Mouse (Mus musculus) forebrain, embryonic 15.5 days (tissue): ENCODE results near the gene Pdzd7. TPM values are rescaled to one million over a fixed set of nuclear protein-coding genes. Genes with fewer than 3 reads are reported as not detected.

ENCODE experiments used
- ATAC-seq: fragments of 200-750 bp; cut with Nextera tagmentation; replicated peaks from 2 replicates; pipeline ENCODE4 v1.8.0; 2017; ENCODE audit warnings: mild to moderate bottlenecking, moderate TSS enrichment, moderate library complexity
- H3K27ac ChIP-seq: fragments of 300-500 bp; sonication (generic); replicated peaks from 2 replicates; pipeline ENCODE4 v1.5.1; 2015; ENCODE audit warnings: mild to moderate bottlenecking, inconsistent platforms
- H3K27me3 ChIP-seq: fragments of 300-500 bp; sonication (generic); 2 replicates; pipeline ENCODE4 v1.6.1; 2015; ENCODE audit warnings: inconsistent platforms
- H3K36me3 ChIP-seq: fragments of 300-500 bp; sonication (generic); 2 replicates; pipeline ENCODE4 v1.6.1; 2015; ENCODE audit warnings: mild to moderate bottlenecking, inconsistent platforms
- H3K4me1 ChIP-seq: fragments of 300-500 bp; sonication (generic); 2 replicates; pipeline ENCODE4 v1.6.1; 2015; ENCODE audit warnings: inconsistent platforms
- H3K4me2 ChIP-seq: fragments of 300-500 bp; sonication (generic); replicated peaks from 2 replicates; pipeline ENCODE4 v1.6.1; 2015; ENCODE audit warnings: mild to moderate bottlenecking, inconsistent platforms
- H3K4me3 ChIP-seq: fragments of 300-500 bp; sonication (generic); 2 replicates; pipeline ENCODE4 v1.5.1; 2015; ENCODE audit warnings: mild to moderate bottlenecking, inconsistent platforms
- H3K9ac ChIP-seq: fragments of 300-500 bp; sonication (generic); replicated peaks from 2 replicates; pipeline ENCODE4 v1.6.1; 2015; ENCODE audit warnings: mild to moderate bottlenecking, inconsistent platforms
- H3K9me3 ChIP-seq: fragments of 300-500 bp; sonication (generic); 2 replicates; pipeline ENCODE4 v1.6.1; 2016; ENCODE audit warnings: inconsistent platforms
- WGBS: fragments of 180-500 bp; shearing (Covaris S2); methylation state at CpG from one replicate; pipeline ENCODE4 v1.1.7; 2015; ENCODE audit warnings: mixed read lengths; 5-methylcytosine and 5-hydroxymethylcytosine counted together
- polyA plus RNA-seq: library from polyadenylated mRNA; unstranded; fragments of >200 nt; fragmentation: Nextera tagmentation; extraction: Ambion mirVana; gene quantifications from 2 replicates; pipeline ENCODE4 v1.2.1, GENCODE M21; 2015

The Pdzd7 gene
- polyA plus RNA-seq, result 1.7 and 2.2 TPM in 2 replicates

DNA sequence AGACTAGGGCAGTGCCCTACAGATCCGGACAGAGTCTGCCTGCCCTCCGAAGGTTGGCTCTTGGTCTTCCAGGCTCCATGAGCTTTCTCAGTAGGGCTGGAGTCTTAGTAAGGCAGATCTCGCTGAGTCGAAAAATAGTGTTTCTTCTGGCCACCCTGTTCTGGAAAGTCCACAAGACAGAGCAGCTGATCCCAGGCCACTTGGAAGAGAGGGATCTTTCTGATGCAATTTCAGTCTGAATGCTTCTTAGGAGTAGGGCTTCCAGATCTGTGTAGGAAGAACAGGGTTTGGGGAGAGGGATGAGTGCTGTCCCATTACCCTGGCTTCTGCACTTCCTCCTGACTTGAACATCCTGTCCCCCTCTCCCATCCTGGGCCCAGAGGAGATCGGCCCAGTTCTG lies at the start of gene Pdzd7:
Gene Pdzd7, minus strand, starts transcription at position 67 of the 400 bp plus-strand sequence.
- WGBS, result 79% methylated on average over 5 of the region's 5 CpGs
- ATAC-seq, result no peak
- Histone ChIP-seq H3K9ac (peak within 1 kb of the TSS; percentile 67), H3K27ac (peak within 1 kb of the TSS; percentile 97; the same call in 1 of the 2 replicates), H3K4me1 (peaks cover 37% of the 10 kb centered on the region), H3K36me3 (peaks cover 5% of the 10 kb centered on the region), H3K4me3 (peak within 1 kb of the TSS; percentile 59), H3K9me3 (no peaks in the 10 kb centered on the region), H3K4me2 (peak within 1 kb of the TSS; percentile 64), H3K27me3 (peaks cover 8% of the 10 kb centered on the region)

DNA sequence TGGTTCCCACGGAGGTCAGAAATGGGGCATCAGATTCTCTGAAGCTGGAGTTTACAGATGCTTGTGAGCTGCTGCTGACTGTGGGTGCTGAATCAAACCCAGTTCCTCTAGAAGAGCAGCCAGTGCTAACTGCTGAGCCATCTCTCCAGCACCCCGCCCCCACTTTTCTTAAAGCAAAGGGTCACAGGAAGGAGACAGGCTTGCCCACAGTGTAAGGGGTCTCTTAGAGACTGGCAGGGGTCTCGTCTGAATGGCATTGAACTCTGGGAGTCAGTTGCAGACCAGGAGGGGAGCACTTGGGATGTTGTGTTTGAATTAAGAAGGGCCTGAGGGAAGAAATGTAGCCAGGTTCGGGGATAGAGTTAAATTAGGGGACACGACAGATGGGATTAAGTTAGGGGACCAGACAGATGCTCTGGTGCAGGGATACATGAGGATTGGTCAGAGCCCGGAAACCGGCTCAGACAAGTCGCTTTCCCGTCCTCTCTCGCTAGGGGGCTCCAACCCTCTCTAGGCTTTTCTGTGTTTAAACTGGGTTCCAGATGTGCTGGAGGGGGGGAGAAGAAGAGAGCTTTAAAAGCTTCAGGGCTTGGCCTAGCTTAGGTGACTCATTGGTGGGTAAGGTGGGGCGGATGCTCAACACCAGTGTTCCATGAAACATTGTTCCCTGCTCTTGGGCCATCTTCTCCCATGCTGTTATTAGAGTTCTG lies 36.5 kb upstream of the Pdzd7 start:
- H3K36me3 ChIP-seq, result no peaks in the 10 kb centered on the region
- H3K9me3 ChIP-seq, result no peaks in the 10 kb centered on the region
- no peak overlapping the region for H3K9ac ChIP-seq
- H3K27ac ChIP-seq, result no peak overlapping the region
- no peak overlapping the region for H3K4me2 ChIP-seq
- peaks cover 72% of the 10 kb centered on the region for H3K27me3 ChIP-seq
- no peak overlapping the region for H3K4me3 ChIP-seq
- peaks cover 30% of the 10 kb centered on the region for H3K4me1 ChIP-seq
- WGBS, result 15% methylated on average over 11 of the region's 11 CpGs
- ATAC-seq, result no peak

DNA sequence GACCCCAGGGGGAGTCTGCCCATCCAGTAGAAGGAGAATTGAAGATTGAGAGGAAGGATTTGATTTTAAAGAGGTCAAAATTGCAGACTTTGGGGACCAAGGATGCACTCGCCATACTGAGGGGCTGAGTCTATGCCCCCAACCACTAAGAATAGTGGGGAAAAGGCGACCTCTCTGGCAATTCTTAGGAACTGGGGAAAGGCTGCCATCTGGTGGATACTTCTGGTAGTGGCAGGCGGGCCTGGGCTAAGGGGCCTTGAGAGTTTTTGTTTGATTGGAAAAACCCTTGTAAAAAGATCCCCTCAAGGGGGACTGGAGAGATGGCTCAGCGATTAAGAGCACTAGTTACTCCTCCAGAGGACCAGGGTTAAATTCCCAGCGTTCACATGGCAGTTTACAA lies 35.8 kb upstream of the Pdzd7 start:
- WGBS, result 3% methylated on average over 5 of the region's 5 CpGs
- Histone ChIP-seq H3K9ac (no peak overlapping the region), H3K27me3 (peaks cover 78% of the 10 kb centered on the region), H3K27ac (no peak overlapping the region), H3K36me3 (no peaks in the 10 kb centered on the region), H3K4me2 (peak overlapping the region; percentile 49), H3K4me3 (peak overlapping the region; percentile 30), H3K9me3 (no peaks in the 10 kb centered on the region), H3K4me1 (peaks cover 38% of the 10 kb centered on the region)
- no peak for ATAC-seq

DNA sequence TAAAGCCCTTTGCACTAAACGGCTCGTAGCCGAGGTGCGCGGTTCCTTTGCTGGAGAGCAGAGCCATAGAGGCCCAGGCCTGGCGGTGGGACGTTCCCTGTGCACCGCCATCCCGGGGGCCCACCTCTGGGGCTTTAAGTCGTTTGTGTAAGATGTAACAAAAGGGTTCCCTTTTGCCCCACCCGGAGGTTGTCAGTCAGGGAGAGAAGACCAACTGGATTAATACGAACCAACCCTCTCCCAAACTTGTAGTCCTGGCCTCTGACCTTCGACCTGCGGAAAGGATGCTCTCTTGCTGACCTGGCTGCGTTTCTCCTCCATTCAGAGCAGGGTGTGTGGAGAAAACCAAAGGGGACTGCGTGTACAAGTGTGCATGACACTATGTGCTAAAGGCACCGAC lies 35.2 kb upstream of the Pdzd7 start:
- ATAC-seq, result no peak
- H3K4me2 ChIP-seq, result peak overlapping the region; percentile 49
- 1% methylated on average over 17 of the region's 17 CpGs for WGBS

GRCm38 (mm10) chr19:45079769-45080515 lies 34.4 kb upstream of the Pdzd7 start:
- ATAC-seq, result no peak
- Histone ChIP-seq H3K9ac (peak overlapping the region; percentile 32), H3K27ac (no peak overlapping the region), H3K4me2 (peak overlapping the region; percentile 49), H3K4me1 (peaks cover 48% of the 10 kb centered on the region), H3K36me3 (no peaks in the 10 kb centered on the region), H3K9me3 (no peaks in the 10 kb centered on the region), H3K27me3 (peaks cover 83% of the 10 kb centered on the region), H3K4me3 (peak overlapping the region; percentile 30)
- under 1% methylated on average over 44 of the region's 45 CpGs for WGBS

More for the DNA sequence above, 35.2 kb upstream of the Pdzd7 start:
- peaks cover 42% of the 10 kb centered on the region for H3K4me1 ChIP-seq
- no peaks in the 10 kb centered on the region for H3K36me3 ChIP-seq
- H3K9ac ChIP-seq, result peak overlapping the region; percentile 32; the same call in 1 of the 2 replicates
- H3K27me3 ChIP-seq, result peaks cover 78% of the 10 kb centered on the region
- H3K27ac ChIP-seq, result no peak overlapping the region
- H3K9me3 ChIP-seq, result no peaks in the 10 kb centered on the region
- peak overlapping the region; percentile 30 for H3K4me3 ChIP-seq

DNA sequence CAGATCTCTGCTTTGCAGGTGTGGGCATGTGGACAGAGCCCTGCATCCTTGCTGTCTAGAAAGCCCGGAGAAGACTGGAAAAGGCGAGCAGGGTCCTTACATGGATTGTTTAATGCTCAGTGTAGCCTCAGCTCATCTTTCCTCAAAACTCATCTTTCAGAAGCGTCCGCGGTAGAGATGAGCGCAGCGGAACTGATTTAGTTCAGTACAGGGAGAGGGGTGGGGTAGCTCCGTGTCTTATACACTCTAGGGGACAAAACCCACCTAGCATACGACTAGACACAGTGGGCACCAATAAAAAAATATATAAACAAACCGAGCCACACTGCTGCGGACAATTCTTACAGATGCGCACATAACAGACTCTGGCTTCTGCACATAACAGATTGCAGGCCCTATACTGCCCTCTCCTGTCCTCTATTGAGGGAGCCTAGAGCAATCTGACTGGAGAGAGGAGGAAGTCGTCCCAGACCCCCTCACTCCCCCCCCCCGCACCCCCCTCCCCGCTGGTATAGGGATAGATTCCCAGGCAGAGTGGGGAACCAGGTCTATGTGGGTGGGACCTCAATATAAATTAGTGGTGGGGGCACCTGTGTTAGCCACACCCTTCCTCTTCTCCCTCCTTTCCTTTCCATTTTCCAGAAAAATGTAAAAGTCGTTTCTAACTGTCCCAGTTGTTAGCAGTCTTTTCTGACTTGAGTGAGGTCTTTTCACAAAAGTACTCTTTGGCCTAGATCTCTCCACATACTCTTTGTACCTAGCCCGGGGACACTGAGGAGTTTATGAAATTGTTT lies 33.7 kb upstream of the Pdzd7 start:
- Histone ChIP-seq H3K4me3 (peak overlapping the region; percentile 30), H3K36me3 (no peaks in the 10 kb centered on the region), H3K4me2 (peak overlapping the region; percentile 49), H3K27me3 (peaks cover 82% of the 10 kb centered on the region), H3K9ac (no peak overlapping the region), H3K4me1 (peaks cover 48% of the 10 kb centered on the region), H3K9me3 (no peaks in the 10 kb centered on the region), H3K27ac (no peak overlapping the region)
- WGBS, result 6% methylated on average over 17 of the region's 17 CpGs
- ATAC-seq, result no peak

GRCm38 (mm10) chr19:45077742-45078645 lies 32.5 kb upstream of the Pdzd7 start:
- Histone ChIP-seq H3K27ac (no peak overlapping the region), H3K9ac (no peak overlapping the region), H3K27me3 (peaks cover 75% of the 10 kb centered on the region), H3K4me1 (peaks cover 52% of the 10 kb centered on the region), H3K36me3 (no peaks in the 10 kb centered on the region), H3K4me3 (no peak overlapping the region), H3K9me3 (no peaks in the 10 kb centered on the region), H3K4me2 (no peak overlapping the region)
- 7% methylated on average over 20 of the region's 20 CpGs for WGBS
- ATAC-seq, result no peak

- H3K27ac ChIP-seq, result no peak overlapping the region
- ATAC-seq, result no peak
- peaks cover 52% of the 10 kb centered on the region for H3K4me1 ChIP-seq
- peak overlapping the region; percentile 39 for H3K4me3 ChIP-seq
- H3K9ac ChIP-seq, result peak overlapping the region; percentile 33
- H3K27me3 ChIP-seq, result peaks cover 65% of the 10 kb centered on the region
- no peaks in the 10 kb centered on the region for H3K36me3 ChIP-seq
- H3K9me3 ChIP-seq, result no peaks in the 10 kb centered on the region
- H3K4me2 ChIP-seq, result peak overlapping the region; percentile 99
- 1% methylated on average over 62 of the region's 62 CpGs for WGBS
These were observed 31.3 kb upstream of the Pdzd7 start for GRCm38 (mm10) chr19:45076586-45077510.

DNA sequence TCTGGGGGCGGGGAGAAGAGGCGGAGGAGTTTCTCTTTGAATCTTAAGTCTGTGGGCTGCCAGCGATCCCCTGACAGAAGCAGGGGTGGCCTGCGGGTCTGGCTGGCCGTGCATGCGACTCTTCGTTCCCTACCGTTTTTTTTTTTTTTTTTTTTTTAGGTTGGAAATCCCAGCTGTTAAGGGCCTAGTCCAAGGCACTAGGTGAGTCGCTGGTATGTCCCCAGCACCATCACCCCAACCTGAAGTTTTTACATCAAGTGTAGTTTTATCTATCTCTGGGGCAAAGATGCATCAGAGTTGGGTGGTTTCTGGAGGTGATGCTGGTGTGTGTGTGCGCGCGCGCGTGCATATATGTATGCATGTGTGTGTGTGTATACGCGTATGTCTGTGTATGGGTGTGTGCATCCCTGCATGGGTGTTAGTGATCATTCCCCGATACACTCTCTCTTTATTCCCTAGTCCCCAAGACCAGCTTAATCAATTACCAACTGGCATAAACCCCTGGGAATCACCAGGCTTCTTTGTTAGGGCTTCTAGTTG lies 30.6 kb upstream of the Pdzd7 start:
- H3K36me3 ChIP-seq, result no peaks in the 10 kb centered on the region
- H3K27ac ChIP-seq, result no peak overlapping the region
- 9% methylated on average over 17 of the region's 17 CpGs for WGBS
- H3K4me1 ChIP-seq, result peaks cover 51% of the 10 kb centered on the region
- peak overlapping the region; percentile 70 for H3K4me3 ChIP-seq
- H3K27me3 ChIP-seq, result peaks cover 57% of the 10 kb centered on the region
- 0 out of 2 replicates have a peak overlapping the region, but pooled peaks have one; percentile 86 for H3K9ac ChIP-seq
- no peak for ATAC-seq
- no peaks in the 10 kb centered on the region for H3K9me3 ChIP-seq
- H3K4me2 ChIP-seq, result peak overlapping the region; percentile 99

DNA sequence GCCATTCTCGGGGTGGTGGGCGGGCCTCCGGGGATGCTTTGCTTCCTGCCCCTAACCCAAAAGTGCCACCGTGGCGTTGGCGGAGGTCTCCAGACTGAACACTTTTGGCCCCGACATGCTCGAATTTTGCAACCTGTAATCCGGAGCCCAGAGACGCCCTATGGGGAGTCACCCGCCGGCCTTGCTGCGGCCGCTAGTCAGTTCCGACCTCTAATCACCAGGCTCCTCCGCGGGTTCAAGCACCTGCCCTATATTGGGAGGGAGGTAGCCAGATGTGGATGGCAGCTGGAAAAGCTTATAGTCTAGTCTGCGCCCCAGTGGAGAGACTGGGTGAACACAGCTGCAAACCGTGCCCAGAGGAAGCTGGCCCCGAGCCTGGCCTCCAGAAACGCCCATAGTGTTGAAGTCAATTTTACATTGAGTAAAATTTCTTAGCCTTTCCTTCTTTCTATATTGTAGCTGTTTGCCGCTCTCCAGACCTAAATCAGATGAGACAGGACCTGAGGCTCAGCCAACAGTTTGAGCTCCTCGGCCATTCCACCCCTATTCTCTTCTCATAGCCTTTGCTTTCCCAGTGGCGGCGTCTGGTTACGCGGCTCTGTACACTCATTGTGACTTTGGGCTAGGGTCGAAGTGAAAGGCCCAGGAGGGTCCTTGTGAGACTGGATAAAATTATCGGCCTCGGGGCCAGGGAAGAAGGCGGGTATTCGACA lies 30.0 kb upstream of the Pdzd7 start:
- Histone ChIP-seq H3K4me3 (peak overlapping the region; percentile 70), H3K4me2 (peak overlapping the region; percentile 99), H3K9ac (peak overlapping the region; percentile 86), H3K36me3 (no peaks in the 10 kb centered on the region), H3K27ac (peak overlapping the region; percentile 94), H3K4me1 (peaks cover 45% of the 10 kb centered on the region), H3K9me3 (no peaks in the 10 kb centered on the region), H3K27me3 (peaks cover 51% of the 10 kb centered on the region)
- WGBS, result under 1% methylated on average over 32 of the region's 32 CpGs
- ATAC-seq, result peak; percentile 57; the same call in 1 of the 2 replicates
